Mouse (Mus musculus) granulocyte monocyte progenitor cell, adult 5-6 weeks (primary cell): ENCODE data around the gene Nat8f1. TPM values are rescaled to one million over a fixed set of nuclear protein-coding genes. Genes with fewer than 3 reads are reported as not detected.
"Not testable (repeated sequence)": the region's sequence is repeated elsewhere in the genome, so short reads cannot be mapped to it uniquely, and the experiment has no call there.

ENCODE experiments used
- ATAC-seq: replicated peaks from 2 replicates; pipeline ENCODE4 v1.8.0; 2016; ENCODE audit warnings: mild to moderate bottlenecking, moderate TSS enrichment, inconsistent platforms; ENCODE audit not compliant: poor library complexity, severe bottlenecking
- total RNA-seq, 2 experiments: library from RNA; stranded (forward) in 1 of 2; stranded (reverse) in 1 of 2; fragments of 200-712, 200-1000 nt in 1 of 2; fragments of >200 nt in 1 of 2; fragmentation: Nextera tagmentation in 1 of 2; gene quantifications; 2 replicates each; pipeline ENCODE4 v1.2.3; 2014 to 2017

Nat8f1 gene
- total RNA-seq (2014; fragmentation: Nextera tagmentation): 6.9 and 10.4 TPM in 2 replicates
- 3.4 and 3.7 TPM in 2 replicates for total RNA-seq (2017)

DNA sequence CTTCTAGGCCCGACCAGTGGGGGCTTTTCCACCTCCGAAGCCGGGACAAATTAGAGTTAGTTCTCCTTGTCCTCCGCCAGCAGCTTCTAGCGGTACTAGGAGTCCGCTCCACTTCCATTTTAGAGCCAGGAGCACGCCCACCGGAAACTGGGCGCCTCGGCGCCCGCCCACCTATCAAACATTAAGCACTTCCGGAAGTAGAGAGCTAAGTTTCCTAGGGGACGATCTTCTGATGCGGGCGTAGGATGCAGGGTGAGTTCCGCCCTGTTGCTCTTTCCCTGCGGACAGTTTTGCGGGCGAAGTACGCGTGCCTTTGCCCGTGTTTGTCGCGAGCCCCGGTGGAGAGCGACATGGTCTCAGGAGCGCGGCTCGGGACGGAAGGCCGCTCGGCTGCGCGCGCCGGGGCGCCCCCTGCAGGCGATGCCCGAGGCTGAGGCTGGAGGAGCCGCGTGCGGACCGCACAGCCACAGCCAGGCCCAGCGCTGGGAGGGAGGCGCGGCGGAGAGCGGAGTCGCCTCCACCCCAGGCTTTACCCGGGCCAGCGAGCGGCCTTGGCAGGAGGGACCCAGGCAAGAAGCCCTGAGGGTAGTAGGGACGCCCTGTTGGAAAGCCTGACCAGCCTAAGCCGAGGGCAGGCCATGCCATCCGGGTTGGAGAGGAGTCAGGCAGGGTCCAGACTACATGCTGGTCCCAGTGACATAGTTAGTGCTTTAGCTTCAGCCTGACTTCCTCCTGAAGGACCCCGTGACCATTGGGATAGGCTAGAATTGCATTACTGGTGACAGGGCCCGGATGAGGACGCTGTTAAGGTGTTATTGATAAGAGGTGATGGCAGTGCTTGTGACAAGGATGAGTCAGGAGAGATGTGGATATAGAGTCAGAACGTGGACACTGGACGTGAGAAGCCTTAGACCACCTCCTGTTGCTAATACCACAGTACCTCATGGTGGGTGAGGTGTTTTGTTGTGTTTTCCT, at the start of gene Nat8f1:
Nat8f1 (minus strand) TSS at position 149 of the 975 bp plus-strand sequence.
- peak; percentile 84 for ATAC-seq

DNA sequence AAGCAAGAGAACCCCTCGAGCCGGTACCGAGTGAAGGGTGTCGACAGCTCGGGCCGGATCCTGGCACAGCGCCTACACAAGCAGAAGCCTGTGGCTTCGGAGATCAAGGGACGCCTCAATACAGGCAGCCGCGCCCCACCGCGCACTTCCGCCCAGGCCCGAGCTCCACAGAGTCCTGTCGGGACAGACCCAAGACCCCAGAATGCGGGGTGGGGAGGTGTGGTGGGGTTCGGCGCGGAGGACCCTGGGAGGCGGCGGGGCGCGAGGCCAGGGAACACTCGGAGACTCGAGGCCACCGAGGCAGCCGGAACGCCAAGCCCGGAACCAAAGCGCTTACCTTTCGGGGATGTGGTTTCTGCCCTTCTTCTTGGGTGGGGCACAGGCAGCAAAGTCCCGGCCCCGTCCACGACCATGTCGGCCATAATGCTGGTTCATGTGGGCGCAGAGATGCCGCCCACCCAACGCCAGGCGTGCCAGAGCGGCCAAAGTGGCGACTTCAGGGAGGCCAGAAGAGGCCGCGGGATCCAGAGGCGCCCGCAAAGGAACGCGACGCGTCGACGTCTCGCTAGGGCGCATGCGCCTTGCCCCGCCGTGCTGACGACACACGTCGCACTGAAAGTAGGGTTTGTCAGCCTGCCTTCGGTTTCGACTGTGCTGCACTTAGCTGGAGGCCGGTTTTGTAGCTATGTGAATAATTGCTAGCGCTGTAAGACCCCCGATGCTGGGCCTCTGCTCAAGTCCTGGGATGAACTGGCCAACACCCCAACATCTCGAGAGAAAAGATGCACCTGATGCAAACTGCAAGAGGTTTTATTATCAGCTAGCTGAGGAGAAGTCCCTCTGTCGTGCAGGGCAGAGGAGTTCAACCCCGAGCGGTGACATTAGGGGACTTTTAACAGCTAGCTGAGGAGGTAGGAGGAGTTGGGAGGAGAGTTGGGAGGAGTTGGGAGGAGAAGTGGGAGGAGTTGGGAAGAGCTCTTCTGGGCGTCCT, 45.9 kb upstream of the Nat8f1 start, which contains the start of gene Dusp11:
Dusp11 (minus strand) TSS at position 567 of the 991 bp plus-strand sequence.
- ATAC-seq: peak; percentile 88

DNA sequence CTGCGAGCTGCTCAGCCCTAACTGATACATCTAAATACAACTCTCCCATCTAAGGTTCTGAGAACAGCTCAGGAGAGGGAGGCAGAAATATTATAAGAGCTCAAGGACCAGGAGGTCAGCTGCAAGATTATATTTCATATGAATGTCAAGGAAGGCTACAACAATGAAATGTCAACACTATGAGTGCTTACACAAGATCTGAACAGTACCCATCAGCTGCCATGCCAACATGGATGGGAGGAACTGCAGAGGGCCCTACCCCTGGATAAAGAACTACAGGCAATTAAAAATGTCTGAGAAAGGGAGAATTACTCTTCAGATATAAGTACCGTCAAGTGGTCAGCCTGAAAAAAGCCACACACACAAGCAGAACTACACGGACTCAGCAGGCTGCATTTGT, 42.1 kb upstream of the Nat8f1 start:
- no peak for ATAC-seq

DNA sequence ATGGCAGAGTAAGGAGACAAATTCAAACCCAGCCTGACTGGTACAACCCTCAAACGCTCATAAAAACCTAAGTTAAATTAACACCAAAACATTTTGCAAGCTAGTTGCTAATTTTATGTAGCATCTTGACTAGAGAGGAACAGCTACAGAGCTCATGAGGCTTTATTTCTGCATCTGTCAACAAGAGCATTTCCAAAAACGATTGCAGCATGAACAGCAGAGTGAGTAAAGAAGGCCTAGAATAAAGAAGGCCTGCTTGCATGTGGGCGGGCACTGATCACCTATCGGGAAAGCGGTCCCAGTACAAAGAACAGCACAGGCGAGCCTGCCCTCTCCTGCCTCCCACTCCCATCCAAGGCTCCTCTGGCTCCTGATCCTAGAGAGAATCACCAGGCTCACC, 33.1 kb upstream of the Nat8f1 start:
- no peak for ATAC-seq

DNA sequence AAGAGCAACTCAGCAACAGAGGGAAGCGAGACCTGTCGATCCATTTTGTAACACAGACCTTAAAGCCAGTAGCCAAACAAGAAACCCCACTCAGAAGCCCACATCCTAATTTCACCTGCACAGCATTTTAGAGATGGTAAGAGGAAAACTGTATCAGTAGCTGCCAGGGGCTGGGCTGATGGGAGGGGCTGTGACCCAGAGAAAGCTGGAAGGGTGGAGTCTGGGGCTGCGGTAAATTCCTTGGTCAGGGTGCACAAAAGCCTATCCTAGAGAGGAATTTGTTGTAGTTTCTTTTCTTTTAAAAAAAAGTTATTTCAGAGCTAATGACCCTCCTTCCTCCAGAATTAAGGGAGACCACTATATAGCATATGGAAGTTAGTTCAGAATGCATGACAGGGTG, 27.0 kb upstream of the Nat8f1 start:
- no peak for ATAC-seq

DNA sequence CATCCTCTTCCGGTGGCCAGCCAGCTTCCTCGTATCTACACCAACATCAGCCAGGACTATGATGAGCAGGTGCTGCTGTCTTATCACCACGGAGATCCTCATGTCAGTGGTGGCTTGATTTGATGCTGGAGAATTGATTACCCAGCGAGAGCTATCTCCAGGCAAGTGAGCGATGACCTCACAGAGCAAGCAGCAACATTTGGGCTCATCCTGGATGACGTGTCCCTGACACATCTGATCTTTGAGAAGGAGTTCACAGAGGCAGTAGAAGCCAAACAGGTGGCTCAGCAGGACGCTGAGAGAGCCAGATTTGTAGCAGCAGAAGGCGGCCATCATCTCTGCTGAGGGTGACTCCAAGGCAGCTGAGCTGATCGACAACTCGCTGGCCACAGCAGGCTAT, 23.2 kb upstream of the Nat8f1 start:
- ATAC-seq: no peak

DNA sequence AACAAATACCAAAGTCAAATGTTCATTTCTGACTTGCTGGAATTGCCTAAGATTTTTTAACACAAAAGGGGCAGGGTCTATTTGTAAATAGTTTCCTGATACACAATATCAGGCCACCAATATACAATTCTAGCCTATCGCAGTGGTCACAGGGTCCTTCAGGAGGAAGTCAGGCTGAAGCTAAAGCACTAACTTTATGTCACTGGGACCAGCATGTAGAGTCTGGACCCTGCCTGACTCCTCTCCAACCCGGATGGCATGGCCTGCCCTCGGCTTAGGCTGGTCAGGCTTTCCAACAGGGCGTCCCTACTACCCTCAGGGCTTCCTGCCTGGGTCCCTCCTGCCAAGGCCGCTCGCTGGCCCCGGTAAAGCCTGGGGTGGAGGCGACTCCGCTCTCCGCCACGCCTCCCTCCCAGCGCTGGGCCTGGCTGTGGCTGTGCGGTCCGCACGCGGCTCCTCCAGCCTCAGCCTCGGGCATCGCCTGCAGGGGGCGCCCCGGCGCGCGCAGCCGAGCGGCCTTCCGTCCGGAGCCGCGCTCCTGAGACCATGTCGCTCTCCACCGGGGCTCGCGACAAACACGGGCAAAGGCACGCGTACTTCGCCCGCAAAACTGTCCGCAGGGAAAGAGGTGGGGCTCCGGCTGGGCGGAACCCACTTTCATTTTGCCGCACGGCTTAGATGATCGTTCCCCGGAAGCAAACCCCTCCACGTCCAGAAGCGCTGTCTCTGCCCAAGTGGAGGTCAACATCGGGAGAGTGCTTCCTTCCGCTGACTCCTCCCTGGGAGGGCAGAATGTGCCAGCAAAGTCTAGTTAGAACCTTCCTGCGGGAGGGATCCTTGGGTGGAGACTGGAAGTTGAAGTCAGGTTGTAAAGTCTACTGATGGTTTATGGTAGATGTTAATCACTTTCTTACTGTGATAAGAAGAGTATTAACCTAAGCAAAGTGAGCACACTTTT, 21.3 kb upstream of the Nat8f1 start:
- peak; percentile 98 for ATAC-seq

DNA sequence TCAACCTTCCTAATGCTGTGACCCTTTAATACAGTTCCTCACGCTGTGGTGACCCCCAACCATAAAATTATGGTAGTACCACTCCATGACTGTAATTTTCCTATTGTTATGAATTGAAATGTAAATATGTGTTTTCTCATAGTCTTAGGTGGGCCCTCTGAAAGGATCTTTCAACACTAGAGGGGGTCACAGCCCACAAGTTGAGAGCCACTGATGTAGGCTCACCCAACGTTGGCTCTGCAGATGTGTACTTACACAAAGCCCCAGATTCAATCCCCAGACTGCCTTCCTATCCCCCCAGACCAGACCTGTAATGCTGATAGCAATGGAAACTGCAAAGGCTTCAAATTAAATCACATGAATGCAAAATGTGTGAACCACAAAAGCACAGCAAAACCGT, 20.2 kb upstream of the Nat8f1 start:
- ATAC-seq: no peak

DNA sequence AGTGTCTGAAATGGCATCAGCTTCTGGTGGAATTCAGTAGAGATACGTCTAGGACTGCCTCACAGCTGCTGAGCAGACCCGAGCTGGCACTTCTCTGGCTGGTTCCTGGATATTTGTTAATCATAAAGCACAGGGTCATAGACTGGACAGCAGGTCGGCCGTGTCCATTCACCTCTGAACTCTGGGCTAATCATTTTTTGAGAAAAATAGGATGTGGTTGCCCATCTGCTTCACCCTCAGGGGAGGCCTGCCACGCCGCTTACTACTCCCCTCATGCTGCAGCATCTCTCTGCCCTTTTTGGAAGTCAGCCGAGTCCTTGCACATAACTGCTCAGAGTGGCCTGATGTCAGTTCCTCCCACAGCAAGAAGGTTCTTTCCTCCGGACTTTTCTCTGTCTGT, 18.6 kb upstream of the Nat8f1 start:
- ATAC-seq: no peak

DNA sequence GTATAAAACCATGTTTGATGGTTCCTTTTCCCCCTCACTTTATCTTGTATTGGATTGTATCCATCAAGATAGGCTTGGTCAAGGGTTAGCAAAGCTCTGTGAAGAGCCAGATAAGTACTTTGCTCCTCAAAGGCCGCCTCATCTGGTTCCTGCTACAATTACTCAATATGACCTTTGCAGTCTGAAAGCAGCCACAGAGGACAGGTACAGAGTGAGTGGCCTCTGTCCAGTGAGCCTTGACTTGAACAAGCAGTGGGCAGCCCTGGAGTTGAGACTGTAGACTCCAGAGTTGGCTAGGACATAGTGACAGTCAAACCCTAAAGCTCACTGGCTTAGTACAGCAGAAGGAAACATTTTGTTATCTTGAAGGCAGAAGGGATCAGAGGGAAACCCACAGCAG, 13.8 kb upstream of the Nat8f1 start:
- ATAC-seq: no peak

DNA sequence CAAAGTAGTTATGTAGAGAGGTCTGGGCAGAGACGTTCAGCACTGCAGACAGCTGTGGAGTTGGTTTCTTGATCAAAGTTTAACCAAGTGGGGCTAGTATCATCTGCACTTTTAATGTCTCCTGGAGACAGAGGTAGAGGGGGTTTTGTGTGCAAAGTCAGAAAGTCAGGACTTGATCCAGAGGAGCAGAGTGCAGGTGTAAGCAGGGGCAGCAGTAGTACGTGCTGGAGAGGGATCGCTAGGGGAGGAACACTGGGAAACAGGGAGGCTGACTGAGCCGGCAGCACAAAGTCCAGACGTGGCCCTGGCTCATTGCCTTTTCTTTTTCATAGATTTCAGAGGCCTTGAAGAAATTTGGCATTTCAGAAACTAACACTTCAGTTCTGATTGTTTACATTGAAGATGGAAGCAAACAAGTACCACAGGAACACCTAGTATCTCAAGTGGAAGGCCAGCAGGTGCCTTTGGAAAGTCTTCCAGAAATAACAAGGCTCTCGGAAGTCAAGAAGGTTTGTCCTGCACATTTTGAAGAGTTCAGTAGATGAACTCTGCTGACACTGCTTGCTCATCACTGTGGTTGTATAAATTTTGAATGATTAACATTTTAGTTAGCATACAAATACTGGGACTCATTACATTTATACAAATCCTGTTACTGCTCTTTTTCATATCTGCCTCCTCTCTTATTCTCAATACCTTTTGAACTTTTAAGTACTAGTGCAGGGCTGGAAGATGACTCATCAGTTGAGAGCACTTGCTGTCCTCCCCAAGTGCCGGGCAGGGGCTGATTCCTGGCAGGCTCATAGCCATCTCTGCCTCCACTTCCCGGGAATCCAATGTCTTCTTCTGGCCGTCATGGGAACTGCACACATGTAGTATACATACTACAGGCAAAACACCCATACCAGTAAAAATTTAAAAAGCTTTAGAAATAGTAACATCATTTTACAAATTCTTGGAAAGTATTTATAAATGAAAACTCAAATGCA, 12.3 kb upstream of the Nat8f1 start:
- ATAC-seq: no peak

DNA sequence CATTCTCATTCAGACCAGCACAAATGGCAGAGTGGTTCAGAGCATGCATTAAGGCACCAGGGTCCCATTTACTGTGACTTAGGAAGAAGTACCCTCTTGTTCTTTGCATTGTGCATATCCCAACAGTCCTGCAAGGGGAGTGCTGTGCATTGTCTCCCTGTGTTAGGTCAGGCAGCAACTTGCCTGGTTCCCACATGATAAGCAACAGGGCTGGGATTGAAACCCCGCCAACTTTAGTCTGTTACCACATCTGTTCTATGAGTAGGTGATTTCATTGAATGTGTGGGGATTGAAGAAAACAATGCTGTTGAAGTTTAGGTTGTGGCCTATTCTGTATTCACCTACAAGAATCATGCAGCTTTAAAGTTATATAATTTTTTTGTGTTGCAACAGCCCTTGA, 11.2 kb upstream of the Nat8f1 start:
- ATAC-seq: no peak

DNA sequence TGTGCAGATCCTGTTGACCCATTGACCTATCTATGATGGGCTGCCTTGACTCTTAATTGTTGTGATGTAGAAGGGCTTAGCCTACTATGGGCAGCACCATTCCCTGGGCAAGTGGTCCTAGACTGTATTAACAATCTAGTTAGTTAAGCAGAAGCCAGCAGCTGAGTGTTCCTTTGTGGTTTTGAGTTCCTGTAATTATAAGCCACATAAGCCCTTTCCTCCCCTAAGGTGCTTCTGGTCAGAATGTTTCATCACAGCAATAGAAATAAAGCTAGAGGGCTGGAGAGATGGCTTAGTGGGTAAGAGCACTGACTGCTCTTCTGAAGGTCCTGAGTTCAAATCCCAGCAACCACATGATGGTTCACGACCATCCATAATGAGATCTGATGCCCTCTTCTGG, 8.2 kb upstream of the Nat8f1 start:
- ATAC-seq: peak; percentile 70

DNA sequence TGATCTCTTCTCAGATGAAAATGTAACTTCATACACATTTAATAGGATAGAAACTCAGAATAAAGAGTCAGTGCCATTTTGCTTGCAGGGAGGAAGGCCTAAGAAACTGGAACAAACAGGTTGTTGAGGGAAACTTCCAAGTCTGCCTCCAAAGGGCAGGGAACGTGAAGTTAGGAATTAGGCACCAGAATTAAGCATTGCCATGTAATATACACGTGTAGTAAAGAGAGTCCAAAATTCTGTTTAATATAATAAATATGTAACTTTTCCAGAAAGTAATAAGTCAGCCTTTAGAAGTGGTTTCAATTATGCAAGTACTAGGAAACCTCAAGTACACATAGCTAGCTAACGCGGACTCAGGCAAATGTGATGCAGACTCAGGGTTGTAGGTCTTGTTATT, 3.9 kb upstream of the Nat8f1 start:
- ATAC-seq: no peak

DNA sequence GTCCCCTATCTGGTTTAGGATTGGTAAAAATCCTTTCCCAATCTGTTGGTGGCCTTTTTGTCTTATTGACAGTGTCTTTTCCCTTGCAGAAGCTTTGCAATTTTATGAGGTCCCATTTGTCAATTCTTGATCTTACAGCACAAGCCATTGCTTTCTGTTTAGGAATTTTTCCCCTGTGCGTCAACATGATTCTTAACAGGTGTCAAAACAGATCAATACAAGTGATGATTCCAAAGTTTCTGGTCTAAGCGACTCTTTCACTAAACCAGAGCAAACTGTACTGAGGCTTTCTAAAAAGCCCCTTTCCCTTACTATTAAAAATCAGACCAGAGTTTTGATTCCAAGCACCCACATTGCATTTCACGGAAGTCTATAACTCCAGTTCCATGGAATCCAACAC, 2.9 kb upstream of the Nat8f1 start:
- ATAC-seq: not testable (repeated sequence)

DNA sequence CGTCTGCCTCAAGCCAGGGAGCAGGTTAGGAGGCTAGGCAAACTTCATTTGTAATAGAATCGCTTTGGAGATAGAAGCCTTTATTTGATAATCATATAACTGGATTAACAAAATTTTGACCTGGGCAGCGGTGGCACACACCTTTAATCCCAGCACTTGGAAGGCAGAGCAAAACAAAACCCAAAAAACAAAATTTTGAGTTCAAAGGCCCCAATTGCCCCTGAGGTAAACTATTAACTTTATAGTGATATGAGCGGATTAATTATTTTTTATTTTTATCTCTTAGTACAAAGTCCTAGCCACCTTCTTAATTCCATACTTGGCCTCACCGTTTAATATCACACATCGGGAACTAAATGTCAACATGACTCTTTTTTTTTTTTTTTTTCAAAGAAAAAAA, 1.1 kb upstream of the Nat8f1 start:
- ATAC-seq: no peak

DNA sequence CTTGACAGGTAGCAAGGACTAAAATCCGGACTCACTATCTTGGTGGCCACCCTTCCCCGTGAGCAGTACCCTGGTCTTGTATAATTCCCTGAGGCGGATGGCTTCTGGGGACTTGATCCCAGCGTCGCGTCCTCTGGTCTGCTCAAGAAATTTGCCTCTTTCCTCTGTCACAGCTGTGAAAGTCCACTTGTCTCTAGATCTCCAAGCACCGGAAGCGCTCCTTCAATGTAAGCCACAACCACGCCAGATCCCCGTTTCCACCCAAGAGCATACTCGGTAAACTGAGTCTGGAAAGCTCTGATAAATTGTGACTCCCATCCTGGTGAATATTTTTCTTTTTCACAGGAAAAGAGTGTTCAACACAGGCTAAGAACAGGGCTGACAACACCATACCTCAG, 347 bp downstream of the Nat8f1 start:
- ATAC-seq: no peak

DNA sequence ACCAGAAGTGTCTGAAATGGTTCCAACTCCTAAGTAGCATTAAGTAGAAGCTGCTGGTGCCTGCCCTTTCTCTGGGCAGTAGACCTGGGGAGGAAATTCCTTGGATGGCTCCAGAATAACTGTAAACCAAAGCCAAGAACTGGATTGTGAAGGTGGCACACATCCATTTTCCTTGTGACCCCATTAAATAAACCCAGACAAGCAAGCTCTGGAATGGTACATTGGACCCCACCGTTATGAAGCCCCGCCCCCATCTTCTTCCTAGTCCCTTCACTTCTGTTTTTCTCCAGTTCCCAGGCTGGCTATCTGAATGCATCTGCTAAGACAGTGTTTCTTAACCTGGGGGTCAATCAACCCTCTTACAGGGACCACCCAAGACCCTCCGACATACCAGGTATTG, 3.9 kb downstream of the Nat8f1 start, which contains the start of gene Tprkb:
Tprkb (plus strand) TSS at position 279 of the 400 bp plus-strand sequence.
- 0 out of 2 replicates have a peak, but pooled peaks have one; percentile 21 for ATAC-seq
